9 mouse cellular contexts compared by ENCODE assay signal in genomic region chr14:111676851-111677291, GRCm38 (mm10). TPM values are rescaled to one million over a fixed set of nuclear protein-coding genes. Genes with fewer than 3 reads are reported as not detected.
DNase-seq lines count a peak whose midpoint lies in the region; ATAC-seq and TF ChIP-seq lines count a peak whose summit lies in the region.
"Had no signal": no experiment of that assay in that cellular context is flagged by ENCODE, and none has a peak within 500 bp of the region (broad histone marks: within the 10 kb centered on the region; RNA-seq: fewer than 3 reads in every experiment).

No protein-coding gene starts in this region.

- ATAC-seq in frontal cortex, adult (ENCODE audit: low TSS enrichment) = peak; percentile 22; the same call in 1 of the 2 replicates
- ATAC-seq in forebrain, postnatal 0 days = peak; percentile 32

- peak overlapping the region; percentile 94 for H3K9ac ChIP-seq in forebrain, postnatal 0 days

- H3K9me3 ChIP-seq in forebrain, postnatal 0 days (ENCODE audit: low read length) = no peaks in the 10 kb centered on the region

- H3K4me1 ChIP-seq in forebrain, postnatal 0 days (ENCODE audit: insufficient read depth) = 0 out of 2 replicates have a peak, but pooled peaks cover 4% of the 10 kb centered on the region
- H3K4me1 ChIP-seq in olfactory bulb, adult 2 months (ENCODE audit: control insufficient read depth, insufficient read depth, low read length) = peaks cover 24% of the 10 kb centered on the region

- H3K36me3 ChIP-seq in forebrain, postnatal 0 days (ENCODE audit: insufficient read depth) = no peaks in the 10 kb centered on the region

- peak overlapping the region; percentile 97 for H3K27ac ChIP-seq in forebrain, postnatal 0 days (ENCODE audit: low read depth, low read length)
- no peak overlapping the region for H3K27ac ChIP-seq in olfactory bulb, adult 2 months (ENCODE audit: insufficient read depth, low read depth, low read length)

- no peaks in the 10 kb centered on the region for H3K27me3 ChIP-seq in forebrain, postnatal 0 days (ENCODE audit: insufficient read depth, low read length)

- peak overlapping the region; percentile 62 for H3K4me2 ChIP-seq in forebrain, postnatal 0 days (ENCODE audit: low read depth)

- WGBS in forebrain, postnatal 0 days = under 1% methylated on average over 18 of the region's 18 CpGs
- WGBS in olfactory bulb, adult 2 months = under 1% methylated on average over 18 of the region's 18 CpGs

- no peak for DNase-seq in frontal cortex, postnatal 25 days (ENCODE audit: low spot score in 2 of 2)
- DNase-seq in cerebellum, adult 18-20 months = peak; percentile 22 to 46
- peak; percentile 81 for DNase-seq in forebrain, postnatal 0 days
- peak; percentile 52 to 76 for DNase-seq in left cerebral cortex, postnatal 14 days (ENCODE audit: low spot score in 2 of 2)
- no peak for DNase-seq in gastrocnemius, postnatal 25 days
- DNase-seq in thymus, postnatal 0 days (ENCODE audit: low spot score) = no peak

- no peak for TF ChIP-seq POLR2A in olfactory bulb, adult 2 months (IDR thresholded peaks at IDR 0.05; ENCODE audit: insufficient read depth, low read depth, low read length)

- H3K4me3 ChIP-seq in forebrain, postnatal 0 days (ENCODE audit: low read depth, low read length) = peak overlapping the region; percentile 90
- peak overlapping the region; percentile 88 for H3K4me3 ChIP-seq in olfactory bulb, adult 2 months (ENCODE audit: insufficient read depth, low read depth, low read length)

- intact Hi-C loops in left cerebral cortex, postnatal 14 days (cut with DNase I) = loop anchor here (5.0 to 10.0 kb wide), 2 partner anchors 355 to 852 kb away; no protein-coding TSS in a partner anchor

- TF ChIP-seq CTCF in forebrain, postnatal 0 days (IDR thresholded peaks at IDR 0.05; ENCODE audit: low read depth) = no peak
- no peak for TF ChIP-seq CTCF in olfactory bulb, adult 2 months (IDR thresholded peaks at IDR 0.05; ENCODE audit: insufficient read depth, low read depth, low read length)

RNA-seq across cellular contexts. Expression of gene Slitrk5, which starts 2.0 kb away (rescaled TPM):
- 42.6 and 43.6 TPM in 2 replicates for total RNA-seq in forebrain, postnatal 0 days (2014; rRNA removed)
- 21.8 and 27.3 TPM in 2 replicates for polyA plus RNA-seq in forebrain, postnatal 0 days (2015; fragmentation: Nextera tagmentation; extraction: Ambion mirVana)
- total RNA-seq in left cerebral cortex, postnatal 14 days (2021) = 10 to 100 TPM; 78.0 to 81.9 TPM
- not detected in 2 replicates for polyA plus RNA-seq in olfactory bulb, adult 2 months (2012; ENCODE audit: insufficient read depth, insufficient read length, low replicate concordance, missing spikeins)
- under 1 TPM; 0.18 to 0.19 TPM for total RNA-seq in gastrocnemius, postnatal 25 days (2021)
- not detected in 2 replicates for polyA plus RNA-seq in thymus, postnatal 0 days (2015; fragmentation: Nextera tagmentation; extraction: Ambion mirVana)
- total RNA-seq: neutrophil, adult 5-6 weeks had no signal

Comparison
In these comparisons a context has a peak if more than half of its experiments do, and no peak if none do; other contexts are left out.
1. DNase-seq: peak in cerebellum, adult 18-20 months (2 of 2), forebrain, postnatal 0 days (single experiment) and left cerebral cortex, postnatal 14 days (2 of 2); none in frontal cortex, postnatal 25 days (0 of 2), gastrocnemius, postnatal 25 days (single experiment) and thymus, postnatal 0 days (single experiment).
2. RNA of gene Slitrk5, which starts 2.0 kb away (total RNA-seq): 78.0 to 81.9 TPM in left cerebral cortex, postnatal 14 days and 42.6 to 43.6 TPM in forebrain, postnatal 0 days; 0.18 to 0.19 TPM in gastrocnemius, postnatal 25 days; every median in the first group is over 10 times any median in the second.